Mouse (Mus musculus): ENCODE results near the gene Casq2. TPM values are rescaled to one million over a fixed set of nuclear protein-coding genes. Genes with fewer than 3 reads are reported as not detected.
A peak's percentile ranks its signal among the peaks of the same experiment; 100 is the strongest.

Gene Casq2
- total and polyA plus RNA-seq, 3 experiments, result 361 to 848 (median 833) TPM

GRCm38 (mm10) chr3:102061923-102062670, 24.1 kb upstream of the Casq2 start:
- no peak overlapping the region for H3K9ac ChIP-seq (ENCODE audit: low read depth, low read length)
- peak; percentile 65 to 71 for DNase-seq
- no peak overlapping the region for H3K4me3 ChIP-seq
- H3K4me1 ChIP-seq (ENCODE audit: control insufficient read depth, insufficient read depth, low read length), result peaks cover 1% of the 10 kb centered on the region; the same call in 1 of the 2 replicates
- H3K79me2 ChIP-seq (replicated peaks; ENCODE audit: control insufficient read depth, insufficient read depth, low read length), result no peaks in the 10 kb centered on the region
- no peaks in the 10 kb centered on the region for H3K27me3 ChIP-seq (ENCODE audit: control insufficient read depth, insufficient read depth, low read length)
- no peaks in the 10 kb centered on the region for H3K36me3 ChIP-seq (ENCODE audit: control insufficient read depth, insufficient read depth, low read length)
- TF ChIP-seq CTCF (IDR thresholded peaks at IDR 0.05) (peak; percentile 94), EP300 (IDR thresholded peaks at IDR 0.05; ENCODE audit: insufficient read depth, low read depth, low read length) (0 out of 2 replicates have a peak, but pooled peaks have one; percentile 5), POLR2A (IDR thresholded peaks at IDR 0.05; ENCODE audit: insufficient read depth, low read depth, low read length) (no peak)
- WGBS, result 19% methylated on average over 14 of the region's 14 CpGs
- no peak overlapping the region for H3K27ac ChIP-seq
- intact Hi-C loops (cut with DNase I), result loop anchor here (5.0 kb wide), 1 partner anchor 165 kb away; no protein-coding TSS in a partner anchor

GRCm38 (mm10) chr3:102062671-102063010, 23.6 kb upstream of the Casq2 start:
- H3K9ac ChIP-seq (ENCODE audit: low read depth, low read length), result no peak overlapping the region
- H3K4me3 ChIP-seq, result no peak overlapping the region
- H3K27ac ChIP-seq, result no peak overlapping the region
- intact Hi-C loops (cut with DNase I), result loop anchor here (5.0 kb wide), 1 partner anchor 165 kb away; no protein-coding TSS in a partner anchor
- DNase-seq, result no peak
- H3K27me3 ChIP-seq (ENCODE audit: control insufficient read depth, insufficient read depth, low read length), result no peaks in the 10 kb centered on the region
- TF ChIP-seq POLR2A (IDR thresholded peaks at IDR 0.05; ENCODE audit: insufficient read depth, low read depth, low read length) (no peak), EP300 (IDR thresholded peaks at IDR 0.05; ENCODE audit: insufficient read depth, low read depth, low read length) (no peak), CTCF (IDR thresholded peaks at IDR 0.05) (no peak)
- WGBS, result 25% methylated on average over 8 of the region's 8 CpGs
- peaks cover 1% of the 10 kb centered on the region; the same call in 1 of the 2 replicates for H3K4me1 ChIP-seq (ENCODE audit: control insufficient read depth, insufficient read depth, low read length)
- no peaks in the 10 kb centered on the region for H3K36me3 ChIP-seq (ENCODE audit: control insufficient read depth, insufficient read depth, low read length)
- H3K79me2 ChIP-seq (replicated peaks; ENCODE audit: control insufficient read depth, insufficient read depth, low read length), result no peaks in the 10 kb centered on the region

GRCm38 (mm10) chr3:102063273-102064120, 22.7 kb upstream of the Casq2 start:
- Histone ChIP-seq H3K36me3 (ENCODE audit: control insufficient read depth, insufficient read depth, low read length) (no peaks in the 10 kb centered on the region), H3K9ac (ENCODE audit: low read depth, low read length) (no peak overlapping the region), H3K27me3 (ENCODE audit: control insufficient read depth, insufficient read depth, low read length) (no peaks in the 10 kb centered on the region), H3K4me1 (ENCODE audit: control insufficient read depth, insufficient read depth, low read length) (peaks cover 1% of the 10 kb centered on the region; the same call in 1 of the 2 replicates), H3K27ac (no peak overlapping the region), H3K79me2 (replicated peaks; ENCODE audit: control insufficient read depth, insufficient read depth, low read length) (no peaks in the 10 kb centered on the region), H3K4me3 (no peak overlapping the region)
- WGBS, result 79% methylated on average over 10 of the region's 10 CpGs
- no peak for TF ChIP-seq CTCF (IDR thresholded peaks at IDR 0.05)
- no peak for TF ChIP-seq POLR2A (IDR thresholded peaks at IDR 0.05; ENCODE audit: insufficient read depth, low read depth, low read length)
- no peak for TF ChIP-seq EP300 (IDR thresholded peaks at IDR 0.05; ENCODE audit: insufficient read depth, low read depth, low read length)
- intact Hi-C loops (cut with DNase I), result loop anchor here (5.0 kb wide), 1 partner anchor 166 kb away; no protein-coding TSS in a partner anchor
- no peak for DNase-seq

- Histone ChIP-seq H3K27me3 (ENCODE audit: control insufficient read depth, insufficient read depth, low read length) (no peaks in the 10 kb centered on the region), H3K36me3 (ENCODE audit: control insufficient read depth, insufficient read depth, low read length) (no peaks in the 10 kb centered on the region), H3K4me3 (no peak overlapping the region), H3K4me1 (ENCODE audit: control insufficient read depth, insufficient read depth, low read length) (peaks cover 5% of the 10 kb centered on the region; the same call in 1 of the 2 replicates), H3K9ac (ENCODE audit: low read depth, low read length) (no peak overlapping the region), H3K79me2 (replicated peaks; ENCODE audit: control insufficient read depth, insufficient read depth, low read length) (no peaks in the 10 kb centered on the region), H3K27ac (no peak overlapping the region)
- DNase-seq, result peak; percentile 28 to 51
- WGBS, result 57% methylated on average over 6 of the region's 6 CpGs
- intact Hi-C loops (cut with DNase I), result loop anchor here (5.0 kb wide), 1 partner anchor 167 kb away; no protein-coding TSS in a partner anchor
- TF ChIP-seq EP300 (IDR thresholded peaks at IDR 0.05; ENCODE audit: insufficient read depth, low read depth, low read length) (no peak), POLR2A (IDR thresholded peaks at IDR 0.05; ENCODE audit: insufficient read depth, low read depth, low read length) (no peak), CTCF (IDR thresholded peaks at IDR 0.05) (no peak)
These were observed 21.6 kb upstream of the Casq2 start for GRCm38 (mm10) chr3:102064566-102064965.

- intact Hi-C loops (cut with DNase I), result no loop called here
- DNase-seq, result no peak
- TF ChIP-seq EP300 (IDR thresholded peaks at IDR 0.05; ENCODE audit: insufficient read depth, low read depth, low read length) (no peak), POLR2A (IDR thresholded peaks at IDR 0.05; ENCODE audit: insufficient read depth, low read depth, low read length) (no peak), CTCF (IDR thresholded peaks at IDR 0.05) (no peak)
- WGBS, result 86% methylated on average over 1 of the region's 1 CpGs
- H3K9ac ChIP-seq (ENCODE audit: low read depth, low read length), result no peak overlapping the region
- no peaks in the 10 kb centered on the region for H3K79me2 ChIP-seq (replicated peaks; ENCODE audit: control insufficient read depth, insufficient read depth, low read length)
- peaks cover 5% of the 10 kb centered on the region; the same call in 1 of the 2 replicates for H3K4me1 ChIP-seq (ENCODE audit: control insufficient read depth, insufficient read depth, low read length)
- H3K27ac ChIP-seq, result no peak overlapping the region
- no peak overlapping the region for H3K4me3 ChIP-seq
- no peaks in the 10 kb centered on the region for H3K36me3 ChIP-seq (ENCODE audit: control insufficient read depth, insufficient read depth, low read length)
- no peaks in the 10 kb centered on the region for H3K27me3 ChIP-seq (ENCODE audit: control insufficient read depth, insufficient read depth, low read length)
These were observed 18.9 kb upstream of the Casq2 start for GRCm38 (mm10) chr3:102067306-102067705.
